9 mouse cellular contexts compared by ENCODE assay signal in the genomic region with DNA sequence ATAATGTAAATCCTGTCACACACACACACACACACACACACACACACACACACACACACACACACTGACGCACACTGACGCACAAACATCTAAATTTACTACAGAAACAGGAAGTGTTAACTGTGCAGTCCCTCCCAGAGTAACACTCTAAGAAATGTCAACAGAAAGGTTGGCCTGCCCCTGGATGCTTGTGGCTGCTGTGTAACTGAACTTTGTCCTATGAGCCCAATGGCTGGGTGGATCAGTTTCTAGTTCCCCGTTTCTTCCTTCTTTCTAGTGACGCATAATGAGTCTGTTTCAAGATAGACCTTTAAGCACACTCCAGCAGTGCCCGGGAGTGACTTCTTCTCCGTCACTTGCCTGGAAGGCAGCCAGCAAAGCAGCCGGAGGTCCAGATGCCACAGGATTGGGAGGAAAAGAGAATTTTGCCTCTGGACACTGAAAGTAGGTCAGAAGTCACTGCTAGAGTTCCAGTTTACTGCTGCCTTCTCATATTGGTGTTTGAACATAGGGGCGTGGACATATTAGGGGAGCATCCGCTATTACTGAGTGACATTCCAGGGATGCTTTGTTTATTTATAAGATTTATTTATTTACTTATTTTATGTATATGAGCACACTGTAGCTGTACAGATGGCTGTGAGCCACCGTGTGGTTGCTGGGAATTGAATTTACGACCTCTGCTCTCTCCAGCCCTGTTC. TPM values are rescaled to one million over a fixed set of nuclear protein-coding genes. Genes with fewer than 3 reads are reported as not detected.
A peak's percentile ranks its signal among the peaks of the same experiment; 100 is the strongest.
DNase-seq lines count a peak whose midpoint lies in the region; ATAC-seq and TF ChIP-seq lines count a peak whose summit lies in the region.
"Had no signal": no experiment of that assay in that cellular context is flagged by ENCODE, and none has a peak within 500 bp of the region (broad histone marks: within the 10 kb centered on the region; RNA-seq: fewer than 3 reads in every experiment).

No protein-coding gene starts in this region.

- no peaks in the 10 kb centered on the region for H3K9me3 ChIP-seq in heart, postnatal 0 days (replicated peaks; ENCODE audit: control insufficient read depth, low read length)

- peak overlapping the region; percentile 63 for H3K27ac ChIP-seq in heart, postnatal 0 days (ENCODE audit: low read depth)
- H3K27ac ChIP-seq in macrophage, result peak overlapping the region; percentile 74

- no peak overlapping the region for H3K4me3 ChIP-seq in heart, postnatal 0 days (ENCODE audit: low read depth, low read length)
- no peak overlapping the region for H3K4me3 ChIP-seq in macrophage (ENCODE audit: inconsistent target)

- TF ChIP-seq CTCF in heart, postnatal 0 days (IDR thresholded peaks at IDR 0.05; ENCODE audit: low read depth), result no peak

- peaks cover 3% of the 10 kb centered on the region for H3K79me2 ChIP-seq in macrophage (ENCODE audit: inconsistent target)

- peaks cover 12% of the 10 kb centered on the region; the same call in 1 of the 2 replicates for H3K36me3 ChIP-seq in heart, postnatal 0 days (replicated peaks; ENCODE audit: control insufficient read depth, insufficient read depth, low read length)
- H3K36me3 ChIP-seq in macrophage (ENCODE audit: inconsistent target), result peaks cover 20% of the 10 kb centered on the region

- 28% methylated on average over 11 of the region's 11 CpGs for WGBS in heart, postnatal 0 days
- WGBS in macrophage (ENCODE audit: missing documents), result 30% methylated on average over 10 of the region's 11 CpGs

- H3K9ac ChIP-seq in heart, postnatal 0 days (replicated peaks; ENCODE audit: low read depth, low read length), result no peak overlapping the region

- TF ChIP-seq EP300 in heart, postnatal 0 days (IDR thresholded peaks at IDR 0.05; ENCODE audit: low read depth), result peak; percentile 69; the same call in 1 of the 2 replicates

- ATAC-seq in cerebellum, adult (ENCODE audit: insufficient number of reproducible peaks, low FRiP score, low TSS enrichment), result no peak
- ATAC-seq in heart, postnatal 0 days (ENCODE audit: insufficient read depth, low read depth), result peak; percentile 60

- peaks cover 24% of the 10 kb centered on the region for H3K4me1 ChIP-seq in heart, postnatal 0 days (ENCODE audit: control insufficient read depth, insufficient read depth)

- peak overlapping the region; percentile 25; the same call in 1 of the 2 replicates for H3K4me2 ChIP-seq in heart, postnatal 0 days (ENCODE audit: low read depth, low read length)

- peak; percentile 10 for DNase-seq in cerebellum, adult 11 months
- peak; percentile 76 for DNase-seq in MEL-GATA-1-ER (ENCODE audit: extremely low read depth, low read depth)
- peak; percentile 56 to 67 for DNase-seq in cerebellum, postnatal 14 days
- DNase-seq in heart, postnatal 0 days (ENCODE audit: low spot score), result peak; percentile 72
- peak; percentile 94 for DNase-seq in kidney, postnatal 14 days
- peak; percentile 64 for DNase-seq in thymus, postnatal 0 days (ENCODE audit: low spot score)

- H3K27me3 ChIP-seq in heart, postnatal 0 days (ENCODE audit: control insufficient read depth, insufficient read depth, low read length), result no peaks in the 10 kb centered on the region

RNA-seq across cellular contexts. Expression of gene Trim25, which starts 25.2 kb away (rescaled TPM):
- total RNA-seq in heart, postnatal 0 days (2014; rRNA removed; ENCODE audit: low replicate concordance), result 7.8 and 10.5 TPM in 2 replicates
- polyA plus RNA-seq in heart, postnatal 0 days (2015; fragmentation: Nextera tagmentation; extraction: Ambion mirVana), result 14.5 and 16.1 TPM in 2 replicates
- total RNA-seq in macrophage (2018; cell fraction: chromatin; rRNA removed), result 1,000 to 10,000 TPM in 1 of 26 experiments, 100 to 1,000 TPM in 25; 272 to 1,028 (median 411) TPM
- total RNA-seq in macrophage (2018; cell fraction: cytosol; rRNA removed), result 100 to 1,000 TPM; 113 to 207 (median 161) TPM
- 100 to 1,000 TPM; 245 to 755 (median 378) TPM for total RNA-seq in macrophage (2018; cell fraction: nucleus; rRNA removed)
- polyA plus RNA-seq in macrophage (2018), result 66.7 to 127 TPM (median 117 TPM) in 3 replicates
- polyA plus RNA-seq in thymus, postnatal 0 days (2015; fragmentation: Nextera tagmentation; extraction: Ambion mirVana), result 37.2 and 48.9 TPM in 2 replicates

RNA-seq across cellular contexts. Expression of gene Dgke, which starts 42.3 kb away (rescaled TPM):
- 12.6 and 15.7 TPM in 2 replicates for total RNA-seq in heart, postnatal 0 days (2014; rRNA removed; ENCODE audit: low replicate concordance)
- polyA plus RNA-seq in heart, postnatal 0 days (2015; fragmentation: Nextera tagmentation; extraction: Ambion mirVana), result 4.7 and 5.3 TPM in 2 replicates
- total RNA-seq in macrophage (2018; cell fraction: chromatin; rRNA removed), result 10 to 100 TPM in 15 of 26 experiments, 1 to 10 TPM in 11; 2.0 to 22.1 (median 14.3) TPM
- 1 to 10 TPM; 3.9 to 8.9 (median 5.8) TPM for total RNA-seq in macrophage (2018; cell fraction: cytosol; rRNA removed)
- total RNA-seq in macrophage (2018; cell fraction: nucleus; rRNA removed), result 10 to 100 TPM in 16 of 26 experiments, 1 to 10 TPM in 10; 5.0 to 20.2 (median 11.0) TPM
- polyA plus RNA-seq in macrophage (2018), result 3.6 to 6.2 TPM (median 4.9 TPM) in 3 replicates
- 19.8 and 25.5 TPM in 2 replicates for polyA plus RNA-seq in thymus, postnatal 0 days (2015; fragmentation: Nextera tagmentation; extraction: Ambion mirVana)

RNA-seq across cellular contexts. Expression of gene Gm525, which starts 49.3 kb away (rescaled TPM):
- total RNA-seq in heart, postnatal 0 days (2014; rRNA removed; ENCODE audit: low replicate concordance), result not detected in 2 replicates
- polyA plus RNA-seq in heart, postnatal 0 days (2015; fragmentation: Nextera tagmentation; extraction: Ambion mirVana), result not detected in 2 replicates
- total RNA-seq in macrophage (2018; cell fraction: chromatin; rRNA removed), result not detected
- total RNA-seq in macrophage (2018; cell fraction: cytosol; rRNA removed), result not detected
- not detected for total RNA-seq in macrophage (2018; cell fraction: nucleus; rRNA removed)
- not detected in 3 replicates for polyA plus RNA-seq in macrophage (2018)
- 191 and 212 TPM in 2 replicates for polyA plus RNA-seq in thymus, postnatal 0 days (2015; fragmentation: Nextera tagmentation; extraction: Ambion mirVana)
- total RNA-seq: layer of hippocampus, postnatal 25 days had no signal

RNA-seq across cellular contexts. Expression of gene Coil, which starts 54.3 kb away (rescaled TPM):
- total RNA-seq in heart, postnatal 0 days (2014; rRNA removed; ENCODE audit: low replicate concordance), result 5.3 and 8.5 TPM in 2 replicates
- 4.6 and 5.3 TPM in 2 replicates for polyA plus RNA-seq in heart, postnatal 0 days (2015; fragmentation: Nextera tagmentation; extraction: Ambion mirVana)
- 10 to 100 TPM in 11 of 26 experiments, 1 to 10 TPM in 15; 2.7 to 18.4 (median 8.4) TPM for total RNA-seq in macrophage (2018; cell fraction: chromatin; rRNA removed)
- total RNA-seq in macrophage (2018; cell fraction: cytosol; rRNA removed), result 1 to 10 TPM; 2.5 to 7.7 (median 5.8) TPM
- total RNA-seq in macrophage (2018; cell fraction: nucleus; rRNA removed), result 10 to 100 TPM in 1 of 26 experiments, 1 to 10 TPM in 25; 1.9 to 10.7 (median 5.0) TPM
- polyA plus RNA-seq in macrophage (2018), result 5.1 to 8.0 TPM (median 5.6 TPM) in 3 replicates
- 14.4 and 14.5 TPM in 2 replicates for polyA plus RNA-seq in thymus, postnatal 0 days (2015; fragmentation: Nextera tagmentation; extraction: Ambion mirVana)

RNA-seq across cellular contexts. Expression of gene Elobl, which starts 57.6 kb away (rescaled TPM):
- not detected in 2 replicates for total RNA-seq in heart, postnatal 0 days (2014; rRNA removed; ENCODE audit: low replicate concordance)
- not detected in 2 replicates for polyA plus RNA-seq in heart, postnatal 0 days (2015; fragmentation: Nextera tagmentation; extraction: Ambion mirVana)
- not detected for total RNA-seq in macrophage (2018; cell fraction: chromatin; rRNA removed)
- under 1 TPM in 1 of 26 experiments, not detected in 25; 0.29 TPM for total RNA-seq in macrophage (2018; cell fraction: cytosol; rRNA removed)
- total RNA-seq in macrophage (2018; cell fraction: nucleus; rRNA removed), result not detected
- polyA plus RNA-seq in macrophage (2018), result not detected in 3 replicates
- 0.81 and 0.82 TPM in 2 replicates for polyA plus RNA-seq in thymus, postnatal 0 days (2015; fragmentation: Nextera tagmentation; extraction: Ambion mirVana)
- total RNA-seq: layer of hippocampus, postnatal 25 days had no signal

Comparison
In these comparisons a context has a peak if more than half of its experiments do, and no peak if none do; other contexts are left out.
1. DNase-seq: peak in every context shown above with its lines; median percentile 94 in kidney, postnatal 14 days; 76 in MEL-GATA-1-ER; 72 in heart, postnatal 0 days; 64 in thymus, postnatal 0 days; 62 in cerebellum, postnatal 14 days; 10 in cerebellum, adult 11 months.
2. RNA of gene Gm525, which starts 49.3 kb away (polyA plus RNA-seq): 191 to 212 TPM in thymus, postnatal 0 days; not detected in heart, postnatal 0 days and not detected in macrophage; every median in the first group is over 100 times any median in the second.